Mouse (Mus musculus) heart, adult 9 months (tissue): ENCODE results near the gene Grik3.

Experiments used
- DNase-seq, 2 experiments: peaks; one replicate each; pipeline ENCODE4 v3.0.0; 2022; ENCODE audit warnings: low spot score in 2 of 2

Gene Grik3

DNA sequence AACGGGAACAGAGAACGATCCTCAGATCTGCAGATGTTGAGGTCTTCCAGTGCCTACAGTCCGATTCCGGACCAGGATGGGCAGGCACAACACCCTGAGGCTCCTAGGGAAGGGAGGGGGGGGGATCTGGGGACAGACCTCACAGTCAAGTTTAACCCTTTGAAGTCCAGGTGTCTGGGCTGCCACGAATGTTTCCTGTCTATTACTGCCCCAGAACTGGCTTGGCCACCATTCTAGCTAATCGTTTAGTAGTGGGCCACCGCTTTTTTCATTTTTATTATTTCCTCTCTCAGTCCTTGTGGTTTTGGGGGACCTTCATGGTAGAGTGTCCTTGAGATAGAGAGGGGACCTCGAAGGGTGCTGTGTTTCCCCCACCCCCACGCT lies 1.6 kb downstream of the Grik3 start:
- DNase-seq: no peak

DNA sequence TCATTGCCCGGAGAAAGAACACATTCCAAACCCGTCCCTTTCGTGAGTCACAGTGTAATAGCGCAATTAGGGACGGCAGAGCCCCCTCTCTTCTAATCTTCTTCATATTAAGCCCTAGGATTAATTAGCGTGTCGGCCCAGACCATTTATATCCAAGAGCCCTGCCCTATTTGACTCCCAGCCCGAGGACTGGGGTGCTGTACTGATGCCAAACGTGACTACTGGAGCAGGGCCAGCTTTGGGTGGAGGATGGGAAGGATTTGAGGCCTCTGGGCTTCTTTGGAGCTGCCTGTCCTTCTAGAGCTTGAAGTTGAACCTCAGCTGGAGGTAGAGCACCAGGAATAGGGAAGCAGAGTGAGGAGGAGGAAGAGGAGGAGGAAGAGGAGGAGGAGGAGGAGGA lies 2.2 kb downstream of the Grik3 start:
- DNase-seq: no peak

- DNase-seq: no peak
Observed at GRCm38 (mm10) chr4:125493124-125493523, 2.6 kb downstream of the Grik3 start.

DNA sequence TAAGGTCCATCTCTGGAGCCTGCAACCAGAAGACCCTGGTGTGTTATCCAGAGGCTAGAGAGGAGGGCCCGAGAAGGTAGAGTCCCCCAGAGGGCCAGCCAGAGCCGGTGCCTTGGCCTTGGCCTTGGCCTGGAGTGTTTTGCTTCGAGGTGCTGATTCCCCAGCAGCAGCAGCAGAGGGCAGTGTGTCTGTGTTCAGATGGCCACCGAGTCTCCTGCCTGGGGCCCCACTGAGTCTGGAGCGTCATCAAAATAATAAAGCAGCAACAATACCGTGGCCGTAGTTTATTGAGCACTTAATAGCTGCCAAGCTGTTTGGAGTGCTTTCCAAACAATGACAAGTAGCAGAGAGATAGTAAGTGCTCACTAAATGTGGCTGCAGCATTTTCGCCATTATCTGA lies 5.0 kb downstream of the Grik3 start:
- DNase-seq: no peak

- no peak for DNase-seq
Observed at GRCm38 (mm10) chr4:125497001-125497400, 6.5 kb downstream of the Grik3 start.

DNA sequence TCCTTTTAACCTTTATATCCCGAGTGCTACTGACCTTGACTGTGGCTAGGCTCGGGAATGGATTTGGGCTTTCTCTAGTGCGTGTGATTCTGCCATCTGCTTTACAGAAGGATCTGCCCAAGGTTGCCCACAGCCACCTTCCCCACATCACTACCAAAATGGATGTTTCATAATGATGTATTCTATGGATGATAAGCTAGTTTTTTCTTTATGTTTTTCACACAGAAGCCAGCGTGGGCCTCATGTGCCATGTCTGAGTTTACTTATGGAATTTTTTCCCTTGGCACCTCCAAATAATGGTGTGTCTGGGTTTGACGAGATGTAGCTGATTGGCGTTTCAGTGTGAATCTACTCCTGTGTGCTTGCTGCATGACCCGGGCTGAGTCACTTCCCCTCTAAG lies 7.0 kb downstream of the Grik3 start:
- no peak for DNase-seq

- no peak for DNase-seq
Observed at GRCm38 (mm10) chr4:125498866-125499265, 8.4 kb downstream of the Grik3 start.

- DNase-seq: no peak
Observed at GRCm38 (mm10) chr4:125502861-125503260, 12.4 kb downstream of the Grik3 start.

- DNase-seq: no peak
Observed at GRCm38 (mm10) chr4:125512434-125512833, 21.9 kb downstream of the Grik3 start.

GRCm38 (mm10) chr4:125515646-125516045 lies 25.1 kb downstream of the Grik3 start:
- no peak for DNase-seq

- DNase-seq: no peak
Observed at GRCm38 (mm10) chr4:125516612-125517011, 26.1 kb downstream of the Grik3 start.

DNA sequence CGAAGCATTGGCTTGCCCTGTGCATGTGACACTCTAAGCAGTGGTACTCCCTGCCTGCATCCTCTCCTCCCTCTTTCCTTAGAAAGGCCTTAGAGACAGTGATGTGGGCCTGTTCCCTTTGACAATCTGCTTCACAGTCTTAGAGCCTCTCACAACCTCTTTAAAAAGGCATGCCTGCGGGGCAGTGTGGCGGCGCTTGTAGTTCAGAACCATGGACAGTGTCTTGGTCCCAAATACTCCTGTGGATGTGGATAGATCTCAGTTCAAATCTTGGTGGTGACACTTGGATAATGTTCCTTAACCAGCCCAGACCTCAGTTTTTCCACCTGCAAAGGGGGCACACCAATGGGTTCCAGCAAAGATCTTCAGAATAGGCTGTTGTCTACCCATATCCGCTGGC lies 28.4 kb downstream of the Grik3 start:
- no peak for DNase-seq

DNA sequence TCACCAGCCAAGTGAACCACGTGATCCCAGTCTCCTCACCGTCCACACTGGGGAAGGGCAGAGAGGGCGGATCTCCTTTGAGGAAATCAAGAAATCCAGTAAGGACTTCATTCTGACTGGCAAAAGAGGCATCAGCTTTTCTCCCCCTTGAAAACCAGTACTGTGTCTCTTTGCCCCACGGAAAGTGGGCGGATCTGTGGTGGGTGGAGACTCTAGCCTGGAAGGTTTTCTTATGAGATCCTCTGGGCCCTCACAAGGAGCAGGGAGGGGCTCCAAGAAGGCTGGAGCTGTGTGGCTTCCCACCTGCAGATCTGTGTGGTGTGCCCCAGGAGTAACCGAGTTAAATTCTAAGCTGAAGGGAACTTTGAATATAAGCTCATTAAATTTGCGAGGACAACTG lies 32.4 kb downstream of the Grik3 start:
- DNase-seq: no peak

DNA sequence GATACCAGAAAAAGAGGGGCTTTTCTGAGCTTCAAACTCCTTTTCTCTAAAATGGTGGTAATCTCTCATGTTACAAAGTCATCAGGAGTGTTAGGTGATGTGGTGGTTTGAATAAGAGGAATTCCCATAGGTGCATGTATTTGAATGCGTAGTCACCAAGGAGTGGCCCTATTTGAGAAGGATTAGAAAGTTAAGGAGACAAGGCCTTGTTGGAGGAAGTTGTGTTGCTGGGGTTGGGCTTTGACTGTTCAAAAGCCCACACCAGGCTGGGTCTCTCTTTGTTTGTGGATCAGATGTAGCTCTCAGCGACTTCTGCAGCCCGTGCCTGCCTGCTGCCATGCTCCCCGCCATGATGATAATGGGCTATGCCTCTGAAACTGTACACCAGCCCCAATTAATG lies 34.8 kb downstream of the Grik3 start:
- no peak for DNase-seq

DNA sequence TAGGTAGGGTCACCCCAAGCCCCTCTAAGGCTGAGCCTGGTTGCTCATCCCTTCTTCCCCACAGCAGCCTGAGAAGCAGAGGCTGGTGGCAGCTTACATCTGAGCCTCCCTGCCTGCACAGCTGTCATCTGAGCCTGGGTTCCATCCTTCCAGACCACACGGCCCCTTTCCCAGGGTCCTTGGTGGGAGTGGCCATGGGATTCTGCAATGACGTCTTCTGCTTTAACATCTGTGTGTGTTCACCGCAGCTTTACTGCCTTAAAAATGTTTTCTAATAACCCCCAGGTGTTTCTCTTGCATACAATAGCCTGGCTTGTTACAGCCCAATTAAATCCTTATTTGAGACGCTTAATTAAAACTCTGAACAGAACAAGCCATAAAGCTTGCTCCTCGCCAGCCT lies 35.9 kb downstream of the Grik3 start:
- no peak for DNase-seq

DNA sequence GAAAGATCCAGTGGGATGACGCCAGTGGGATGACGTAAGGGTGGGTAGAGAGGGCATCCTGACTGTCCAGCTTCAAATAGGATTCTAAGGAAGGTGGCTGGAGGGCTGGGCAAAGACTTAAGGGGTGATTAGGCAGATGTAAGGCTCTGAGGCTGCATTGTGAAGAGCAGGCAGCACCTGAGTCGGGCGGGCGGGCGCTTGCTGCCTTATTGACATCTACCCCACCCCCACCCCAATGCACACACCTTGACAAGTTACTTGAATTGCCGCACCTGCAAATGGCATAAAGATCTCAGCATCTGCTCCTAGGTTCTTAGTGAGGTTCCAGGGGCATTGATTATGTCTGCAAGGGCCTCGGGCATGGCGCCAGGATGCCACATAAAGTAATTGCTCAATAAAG lies 43.5 kb downstream of the Grik3 start:
- no peak for DNase-seq

DNA sequence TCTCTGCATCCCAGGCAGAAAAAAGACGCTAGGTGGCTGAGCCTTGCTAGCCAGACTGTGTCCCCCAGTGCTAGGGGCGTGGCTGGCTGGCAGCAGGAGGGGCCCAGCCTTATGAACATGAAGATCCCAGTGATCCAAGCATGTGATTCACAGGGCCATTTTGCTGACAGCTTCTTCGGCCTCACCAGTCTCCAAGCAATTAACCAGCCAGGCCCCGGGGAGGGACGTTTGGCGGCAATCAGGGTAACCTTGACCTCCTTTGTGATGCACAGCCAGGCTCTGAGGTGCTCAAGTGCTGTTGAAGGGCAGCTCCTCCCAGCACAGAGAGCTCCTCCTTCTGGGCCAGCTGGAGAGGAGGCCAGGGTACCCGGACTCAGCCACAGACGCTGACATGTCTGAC lies 43.9 kb downstream of the Grik3 start:
- DNase-seq: no peak

- DNase-seq: no peak
Observed at GRCm38 (mm10) chr4:125534991-125535401, 44.5 kb downstream of the Grik3 start.

DNA sequence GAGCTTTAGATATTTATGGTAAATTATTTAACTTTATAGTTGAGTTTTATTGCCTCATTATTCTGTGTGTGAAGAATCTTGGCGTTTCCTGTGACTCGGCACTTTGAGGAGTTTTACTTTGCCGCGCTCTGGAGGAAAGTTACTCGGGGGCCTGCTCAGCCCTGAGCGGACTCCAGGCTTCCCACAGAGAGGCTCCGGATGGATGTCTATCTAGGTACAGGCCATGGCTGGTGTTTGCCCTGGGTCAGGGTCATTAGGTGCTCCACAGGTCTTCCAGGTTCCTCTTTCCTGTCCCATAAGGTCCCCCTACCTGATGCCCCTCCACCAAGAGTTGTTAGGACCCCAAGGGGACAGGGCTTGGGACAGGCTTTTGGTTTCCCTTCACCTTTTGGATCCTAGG lies 45.0 kb downstream of the Grik3 start:
- DNase-seq: no peak

- DNase-seq: no peak
Observed at GRCm38 (mm10) chr4:125535977-125536376, 45.5 kb downstream of the Grik3 start.

DNA sequence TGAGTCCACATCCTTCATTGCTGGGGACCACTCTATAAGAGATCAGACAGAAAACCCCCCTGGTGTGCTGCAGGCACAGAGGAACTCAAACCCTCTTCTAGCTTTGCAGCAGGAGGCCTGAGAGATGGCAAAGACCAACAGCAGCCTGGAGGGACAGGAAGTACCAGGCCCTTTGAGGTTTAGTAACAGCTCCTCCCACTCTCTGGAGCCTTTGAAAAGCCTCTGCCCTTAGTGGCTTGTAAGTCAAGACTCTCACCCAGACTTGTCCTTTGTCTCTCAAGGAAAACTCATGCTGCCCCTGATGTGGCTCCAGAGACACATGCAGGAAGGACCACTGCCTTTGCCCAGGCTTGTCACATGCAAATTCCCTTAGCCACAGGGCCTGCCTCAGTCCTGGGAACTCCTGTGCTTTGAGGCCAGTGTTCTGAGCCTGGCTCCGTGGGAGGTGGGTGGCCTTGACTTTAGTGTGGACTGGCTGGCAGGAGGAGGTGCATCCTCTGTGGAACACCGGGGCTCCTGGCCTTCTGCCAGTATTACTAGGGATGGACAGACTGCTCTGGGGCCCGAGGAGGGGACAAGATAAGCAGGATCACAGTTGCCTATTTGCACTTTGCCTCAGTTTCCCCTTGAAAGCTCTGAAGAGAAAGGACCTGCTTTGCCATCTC lies 47.9 kb downstream of the Grik3 start:
- no peak for DNase-seq

DNA sequence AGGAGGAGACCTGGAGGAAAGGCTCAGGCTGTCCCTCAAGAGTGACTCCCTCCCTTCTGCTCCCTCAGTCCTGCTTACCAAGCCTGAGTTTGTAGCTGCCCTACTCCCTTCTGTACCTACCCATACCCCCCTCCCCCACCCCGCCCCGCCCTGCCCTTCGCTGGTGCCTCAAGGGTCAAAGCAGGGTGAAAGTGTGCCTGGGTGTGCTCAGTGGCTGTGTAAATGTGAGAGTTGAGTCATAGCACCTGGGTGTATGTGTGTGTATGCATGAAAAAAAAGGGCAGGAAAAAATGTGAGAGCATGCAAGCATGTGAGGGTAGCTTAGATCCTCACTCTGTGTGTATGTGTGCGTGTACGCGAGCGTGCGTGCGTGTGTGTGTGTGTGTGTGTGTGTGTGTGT lies 49.1 kb downstream of the Grik3 start:
- DNase-seq: no peak

DNA sequence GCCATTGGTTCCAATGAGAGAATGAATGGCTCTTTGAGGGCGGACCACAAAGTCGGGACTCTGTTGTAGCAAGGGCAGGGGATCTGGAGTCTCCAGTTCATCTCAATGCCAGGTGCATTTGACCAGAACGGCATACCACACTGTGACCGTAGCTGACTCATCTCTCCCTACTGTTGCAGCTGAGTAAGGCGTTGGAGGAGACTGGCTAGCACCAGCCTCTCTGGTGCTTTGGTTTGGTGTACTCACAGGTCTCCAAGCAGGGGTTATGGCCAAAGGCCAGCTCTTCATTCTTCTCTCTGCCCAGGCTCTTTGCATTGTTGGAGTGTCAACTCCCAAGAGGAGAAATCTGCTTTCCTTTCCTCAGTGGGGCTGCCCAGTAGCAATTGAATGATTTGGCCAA lies 52.7 kb downstream of the Grik3 start:
- no peak for DNase-seq

DNA sequence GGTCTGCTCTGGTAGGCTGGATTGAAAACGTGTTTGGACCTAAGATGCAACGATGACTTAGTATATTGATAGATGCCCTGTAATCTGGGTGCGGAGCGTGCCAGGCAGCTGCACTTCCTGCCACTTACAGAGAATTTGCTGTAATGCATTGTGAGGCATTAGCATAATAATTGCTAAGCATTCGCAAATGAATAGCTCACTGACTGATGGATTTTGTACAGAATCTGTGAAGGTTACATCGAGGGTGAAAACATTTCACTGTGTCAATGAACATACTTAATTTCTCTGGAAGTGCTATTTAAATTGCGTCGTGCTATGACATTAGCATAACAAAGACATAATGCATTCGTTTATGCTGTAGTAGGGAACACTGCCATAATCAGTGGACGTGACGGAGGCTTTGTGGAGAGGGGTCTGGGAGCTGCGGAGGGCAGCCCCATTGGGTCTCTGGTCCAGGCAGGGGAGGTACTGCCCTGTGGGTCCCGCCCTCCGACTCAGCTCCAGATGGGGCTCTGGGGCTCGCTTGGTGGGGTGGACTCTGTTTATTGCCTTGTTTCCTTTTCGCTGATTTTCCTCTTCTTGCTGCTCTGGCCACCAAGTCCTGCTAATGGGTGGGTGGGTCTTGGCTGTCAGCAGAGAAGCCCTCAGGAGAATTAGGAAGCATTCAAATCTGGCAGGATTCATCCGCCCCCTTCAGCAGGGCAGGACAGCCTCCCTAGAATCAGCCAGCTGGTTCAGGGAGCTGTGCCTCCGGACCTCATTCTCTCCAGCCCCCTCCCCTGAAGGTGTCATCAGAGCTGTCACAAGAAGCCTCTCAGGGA lies 54.7 kb downstream of the Grik3 start:
- no peak for DNase-seq
